Mouse (Mus musculus) hindlimb bud, embryonic 11.5 days (tissue): Measurements from ENCODE around the gene St6gal1.

Experiments
- DNase-seq: peaks from one replicate; pipeline ENCODE4 v3.0.0-alpha.2; 2012; ENCODE audit warnings: low read depth, low spot score; ENCODE audit errors: extremely low spot score

Gene St6gal1

DNA sequence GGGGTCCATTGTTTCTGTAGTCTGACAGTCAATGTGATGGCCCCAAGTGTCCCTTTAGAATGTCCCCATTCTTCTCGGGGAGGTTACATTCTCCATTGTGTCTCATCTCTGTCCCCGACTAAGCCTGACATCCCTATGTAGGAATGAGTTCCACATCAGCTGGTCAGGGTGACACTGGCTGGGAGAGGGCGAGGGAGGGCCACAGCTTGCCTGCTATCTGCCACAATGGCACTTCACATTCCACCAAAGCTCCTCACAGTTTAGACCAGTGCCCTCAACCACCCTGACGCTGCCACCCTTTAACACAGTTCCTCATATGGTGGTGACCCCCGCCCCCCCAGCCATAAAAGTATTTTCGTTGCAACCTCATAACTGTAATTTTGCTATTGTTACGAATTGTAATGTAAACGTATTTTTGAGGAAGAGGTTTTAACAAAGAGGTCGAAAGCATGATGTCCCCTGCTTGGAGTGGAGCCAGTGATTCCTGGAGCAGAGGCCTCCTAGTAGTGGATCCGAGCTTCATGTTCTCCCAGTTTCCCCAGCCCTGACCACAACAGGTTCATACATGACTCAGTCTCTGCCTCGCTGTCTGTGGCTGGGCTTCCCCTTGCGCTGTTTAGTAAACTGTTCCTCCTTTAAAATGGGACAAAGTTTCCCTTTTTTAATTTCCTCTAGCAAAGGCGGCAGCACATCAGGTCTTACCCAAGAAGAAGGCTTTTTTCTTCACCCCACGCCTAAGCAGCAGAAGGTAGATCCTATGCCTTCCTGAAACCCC lies 47.4 kb downstream of the St6gal1 start:
- DNase-seq, result no peak

DNA sequence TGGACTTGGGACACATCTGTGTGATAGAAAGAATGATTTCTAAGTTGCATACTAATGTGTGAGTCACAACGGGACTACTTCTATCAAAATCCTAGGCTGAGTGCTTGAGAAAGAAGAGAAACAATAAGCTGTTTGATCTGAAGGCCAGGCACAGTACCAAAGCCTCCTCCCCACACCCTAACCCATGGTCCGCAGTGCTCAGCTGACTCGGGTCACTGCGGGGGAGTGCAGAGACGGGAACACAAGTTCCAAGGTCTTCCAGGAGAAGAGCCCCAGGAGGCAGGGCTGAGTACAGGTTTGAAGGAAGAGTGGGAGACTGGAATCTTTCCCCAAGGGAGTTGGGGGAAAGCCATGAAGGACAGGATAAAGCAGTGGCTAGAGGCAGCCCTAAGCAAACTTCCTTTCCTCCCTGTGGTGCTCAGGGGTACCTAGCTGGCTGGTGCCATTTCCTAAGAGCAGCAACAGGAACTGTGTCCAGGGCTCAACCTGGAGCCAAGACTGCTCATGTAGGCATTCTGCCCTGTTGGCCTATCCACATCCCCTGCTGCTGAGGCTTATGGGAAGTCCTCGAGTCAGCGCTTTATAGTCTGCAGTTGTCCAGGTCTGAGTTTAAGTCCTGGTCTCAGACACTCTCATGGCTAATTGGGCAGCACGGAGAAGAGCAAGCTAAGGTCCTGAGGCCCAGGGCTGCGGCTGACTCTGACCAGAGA lies 48.1 kb downstream of the St6gal1 start:
- DNase-seq, result no peak

DNA sequence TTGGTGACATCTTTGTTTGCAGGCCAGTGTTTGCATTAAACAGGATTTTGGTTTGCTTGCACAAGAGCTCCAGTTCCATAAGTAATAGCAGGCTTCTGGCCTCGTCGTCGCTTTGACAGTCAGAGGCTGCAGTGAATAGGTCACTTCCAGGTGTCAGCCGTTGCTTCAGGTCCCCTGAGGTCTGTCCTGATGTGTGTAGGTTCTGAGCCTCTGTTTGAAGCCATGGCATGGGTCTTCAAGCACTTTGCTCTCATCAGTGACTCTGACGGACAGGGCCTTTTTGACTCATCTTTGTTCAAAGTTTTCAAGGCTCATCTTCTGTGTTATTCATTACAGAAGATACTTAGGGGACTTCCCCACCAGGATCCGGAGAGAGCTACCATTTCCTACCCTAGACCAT lies 49.5 kb downstream of the St6gal1 start:
- DNase-seq, result no peak

DNA sequence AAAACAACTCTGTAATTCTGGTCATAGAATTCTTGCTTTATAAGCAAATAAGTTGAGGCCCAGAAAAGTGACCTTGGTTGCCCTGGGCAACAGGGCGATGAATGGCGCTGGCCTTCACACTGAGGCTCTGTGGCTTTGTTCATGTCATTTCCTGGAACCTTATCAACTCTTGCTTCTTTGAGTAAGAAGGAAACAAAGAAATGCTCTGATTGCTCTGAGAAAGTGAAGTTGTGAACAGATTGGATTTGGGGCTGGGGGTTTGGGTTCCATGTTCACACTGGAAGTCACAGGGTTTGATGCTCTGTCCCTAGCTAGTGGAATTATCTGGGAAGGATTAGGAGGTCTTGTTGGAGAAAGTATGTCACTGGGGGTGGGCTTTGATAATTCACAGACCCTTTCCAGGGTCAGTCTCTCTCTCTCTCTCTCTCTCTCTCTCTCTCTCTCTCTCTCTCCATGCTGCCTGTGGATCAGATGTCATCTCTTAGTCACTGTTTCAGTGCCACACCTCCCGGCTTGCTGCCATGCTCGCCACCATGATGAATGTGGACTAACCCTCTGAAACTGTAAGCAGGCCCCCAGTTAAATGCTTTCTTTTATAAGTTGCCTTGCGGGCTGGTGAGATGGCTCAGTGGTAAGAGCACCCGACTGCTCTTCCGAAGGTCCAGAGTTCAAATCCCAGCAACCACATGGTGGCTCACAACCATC lies 50.2 kb downstream of the St6gal1 start:
- DNase-seq, result no peak

DNA sequence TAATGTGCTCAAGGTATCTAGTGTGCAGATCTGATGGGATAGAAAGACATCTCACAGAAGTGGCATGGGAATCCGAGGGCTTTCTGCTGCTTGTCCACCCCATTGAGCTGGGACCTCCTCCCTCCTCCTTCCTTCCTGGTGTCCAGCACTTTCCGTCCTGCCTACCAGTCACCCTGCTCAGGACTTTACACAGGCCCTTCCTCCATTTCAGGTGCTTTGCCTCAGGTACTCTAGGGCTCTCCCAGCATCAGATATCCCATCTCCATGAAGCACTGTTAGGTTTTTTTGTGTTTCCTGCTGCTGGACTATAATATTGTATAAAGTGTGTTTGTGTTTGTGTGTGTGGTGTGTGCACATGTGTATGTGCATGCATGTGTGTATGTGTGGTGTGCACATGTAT lies 51.1 kb downstream of the St6gal1 start:
- no peak for DNase-seq

DNA sequence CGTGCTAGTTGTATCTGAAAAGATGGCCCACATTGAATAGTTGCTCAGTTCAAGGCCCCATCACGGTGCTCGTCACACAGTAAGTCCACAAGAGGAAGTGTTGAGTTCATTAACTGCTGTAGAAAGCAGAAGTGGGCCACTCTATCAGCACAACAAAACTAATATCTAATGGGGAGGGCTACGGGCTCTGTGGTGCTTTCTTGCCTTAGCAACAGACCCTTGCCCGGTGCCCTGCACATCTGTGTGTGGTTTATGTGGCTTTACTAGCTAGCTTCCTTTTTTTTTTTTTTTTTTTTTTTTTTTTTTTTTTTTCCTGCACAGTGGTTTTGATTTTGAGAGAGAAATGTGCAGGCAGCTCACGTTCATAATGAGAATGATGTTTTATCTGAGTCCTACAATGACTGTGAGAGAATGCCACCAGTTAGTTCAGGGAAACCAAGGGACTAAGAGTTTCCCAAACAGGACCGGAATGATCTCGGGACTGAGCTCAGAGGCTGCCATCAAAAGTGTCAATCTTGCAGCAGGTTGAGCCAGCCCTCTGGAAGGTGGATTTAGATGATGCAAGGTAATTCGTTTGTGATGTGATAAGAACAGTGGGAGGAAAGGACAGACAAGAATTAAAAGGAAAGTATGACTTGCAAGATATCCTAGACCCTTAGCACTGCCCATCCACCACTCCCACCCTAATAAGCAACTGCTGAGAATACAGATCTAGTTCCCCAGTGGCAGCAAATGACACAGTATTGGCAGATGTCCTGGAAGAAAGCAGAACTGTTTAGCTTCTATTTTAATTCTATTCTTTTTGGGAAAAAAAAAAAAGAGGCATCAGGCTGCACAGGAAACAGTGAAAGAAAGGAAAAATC lies 55.6 kb downstream of the St6gal1 start:
- DNase-seq, result no peak

DNA sequence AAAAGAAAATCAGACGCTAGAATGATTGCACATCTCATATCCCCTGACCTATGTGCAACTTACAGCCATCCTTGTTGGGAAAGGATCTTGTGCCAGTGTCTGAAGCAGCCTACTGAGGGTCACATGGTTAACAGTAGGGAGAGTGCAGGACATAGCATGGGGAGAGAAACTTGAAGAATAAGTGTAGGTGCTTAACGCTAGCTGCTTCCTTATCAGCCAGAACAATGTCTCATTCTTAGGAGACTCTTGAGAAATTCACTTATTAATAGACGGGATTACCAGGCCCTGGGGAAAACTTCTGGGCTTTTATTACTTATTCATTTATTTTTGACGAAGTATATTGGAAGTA lies 56.2 kb downstream of the St6gal1 start:
- no peak for DNase-seq

DNA sequence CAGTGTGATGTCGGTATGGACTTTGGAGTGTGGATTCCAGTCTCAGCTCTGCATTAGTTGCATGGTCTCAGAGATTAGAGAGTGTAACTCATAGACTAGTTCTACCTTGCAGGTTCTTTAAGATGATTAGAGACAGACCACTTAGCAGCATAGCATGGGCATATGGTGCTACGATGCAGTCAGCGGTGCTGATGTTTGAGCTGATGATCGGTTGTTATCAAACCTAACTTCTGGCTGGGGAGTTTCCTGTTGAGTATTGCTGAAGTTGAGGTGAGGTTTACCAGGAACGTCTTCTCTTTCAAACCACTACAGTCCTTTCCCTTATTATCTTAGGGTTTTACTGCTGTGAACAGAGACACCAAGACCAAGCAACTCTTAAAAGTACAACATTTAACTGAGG lies 57.7 kb downstream of the St6gal1 start:
- DNase-seq, result no peak

DNA sequence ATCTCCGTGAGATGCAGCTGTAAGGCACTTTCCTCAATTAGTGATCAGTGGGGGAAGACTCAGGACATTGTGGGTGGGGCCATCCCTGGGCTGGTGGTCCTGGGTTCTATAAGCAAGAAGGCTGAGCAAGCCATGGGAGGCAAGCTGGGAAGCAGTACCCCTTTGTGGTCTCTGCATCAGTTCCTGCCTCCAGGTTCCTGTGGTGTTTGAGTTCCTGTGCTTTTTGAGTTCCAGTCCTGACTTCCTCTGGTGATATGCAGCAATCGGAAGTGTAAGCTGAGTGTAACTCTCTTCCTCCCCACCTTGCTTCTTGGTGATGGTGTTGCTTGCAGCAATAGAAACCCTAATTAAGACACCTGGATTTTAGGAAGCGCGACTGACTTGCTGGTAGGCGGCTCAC lies 58.4 kb downstream of the St6gal1 start:
- no peak for DNase-seq

DNA sequence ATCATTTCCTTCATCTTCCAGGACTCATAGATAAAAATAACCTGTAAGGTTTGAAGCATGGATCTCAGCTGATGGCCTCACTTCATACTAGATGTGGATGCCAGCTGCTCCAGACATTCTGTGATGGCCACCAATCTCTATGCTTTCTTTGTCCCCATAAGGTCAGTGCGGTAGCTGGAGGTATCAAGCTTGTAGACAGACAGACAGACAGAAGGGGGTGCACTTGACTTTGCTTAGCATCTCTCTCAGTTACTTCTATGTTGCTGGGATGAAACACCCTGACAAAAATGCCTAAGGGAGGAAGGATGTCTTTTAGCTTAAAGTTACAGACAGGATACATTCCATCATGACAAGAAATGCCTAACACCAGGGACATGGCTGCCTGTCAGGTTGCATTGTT lies 59.1 kb downstream of the St6gal1 start:
- DNase-seq, result no peak

DNA sequence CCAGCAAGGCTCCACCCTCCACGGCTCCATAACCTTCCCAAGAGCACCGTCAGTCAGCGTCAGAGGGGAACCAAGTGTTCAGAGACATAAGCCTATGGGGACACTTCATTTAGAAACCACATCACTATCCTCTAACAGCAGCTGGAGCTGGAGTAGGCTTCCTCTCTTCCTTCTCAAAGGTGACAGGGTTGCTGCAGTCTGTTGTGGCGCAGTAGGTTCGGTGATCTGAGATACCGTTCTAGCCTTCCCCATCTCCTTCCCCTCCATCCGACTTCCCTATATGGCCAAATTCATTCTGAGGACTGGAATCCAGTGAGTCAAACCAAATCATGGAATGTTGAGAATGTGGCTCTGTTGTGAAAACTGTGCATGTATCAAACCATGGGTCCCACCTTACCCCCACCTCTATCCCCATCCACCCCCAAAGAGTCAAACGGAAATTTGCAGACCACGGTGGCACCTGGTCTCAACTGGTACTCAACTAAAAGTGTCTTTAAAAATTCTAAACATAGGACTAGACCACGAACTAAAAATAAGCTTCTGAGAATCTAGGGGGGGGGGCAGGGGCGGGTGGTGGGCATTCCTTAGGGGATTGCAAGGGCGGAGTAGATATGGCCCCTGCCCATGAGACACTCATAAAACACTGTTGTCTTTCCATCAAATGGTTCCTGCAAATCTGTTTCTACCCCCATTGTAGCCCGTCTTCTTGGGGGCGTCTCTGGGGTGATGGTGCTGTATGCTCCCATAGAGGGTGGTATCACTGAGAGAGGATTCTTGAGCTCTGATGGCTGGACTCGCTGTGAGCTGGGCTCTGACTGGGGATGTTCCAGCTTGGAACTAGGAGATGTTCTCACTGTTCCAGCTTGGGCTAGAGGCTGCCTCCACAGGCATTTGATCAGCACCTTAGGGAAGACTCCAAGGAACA lies 60.2 kb downstream of the St6gal1 start:
- DNase-seq, result no peak

DNA sequence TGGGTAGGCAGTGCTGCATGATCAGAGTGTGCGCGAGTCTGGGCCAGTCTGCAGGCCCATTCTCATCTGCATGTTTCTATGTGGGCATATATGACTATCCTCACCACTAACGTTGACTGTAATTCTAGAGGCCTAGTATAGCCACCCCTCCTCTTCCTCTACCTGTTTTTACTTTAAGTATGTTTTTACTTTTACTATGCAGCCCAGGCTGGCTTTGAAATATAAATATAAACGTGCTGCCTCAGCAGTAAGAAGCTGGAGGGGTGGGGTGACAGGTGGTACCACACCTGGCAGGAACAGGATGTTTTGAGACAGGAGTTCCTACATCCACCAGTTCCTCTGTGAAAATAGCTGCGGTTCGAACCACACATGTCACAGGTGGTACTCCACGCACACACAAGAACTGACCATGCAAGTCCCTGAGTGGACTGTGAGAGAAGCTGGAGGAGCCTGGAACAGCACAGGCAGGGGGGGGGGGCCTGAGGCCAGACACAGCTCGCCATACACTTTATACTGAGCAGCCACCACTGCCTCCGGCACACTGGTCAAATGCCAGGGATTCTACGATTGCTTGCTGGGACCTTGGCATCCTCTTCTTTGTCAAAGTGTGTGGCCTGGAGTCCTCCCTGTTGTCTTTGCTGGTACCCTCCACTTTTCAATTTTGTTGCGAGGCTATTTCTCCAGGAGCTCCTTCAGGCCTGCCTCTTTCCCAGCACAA lies 62.0 kb downstream of the St6gal1 start:
- DNase-seq, result no peak

DNA sequence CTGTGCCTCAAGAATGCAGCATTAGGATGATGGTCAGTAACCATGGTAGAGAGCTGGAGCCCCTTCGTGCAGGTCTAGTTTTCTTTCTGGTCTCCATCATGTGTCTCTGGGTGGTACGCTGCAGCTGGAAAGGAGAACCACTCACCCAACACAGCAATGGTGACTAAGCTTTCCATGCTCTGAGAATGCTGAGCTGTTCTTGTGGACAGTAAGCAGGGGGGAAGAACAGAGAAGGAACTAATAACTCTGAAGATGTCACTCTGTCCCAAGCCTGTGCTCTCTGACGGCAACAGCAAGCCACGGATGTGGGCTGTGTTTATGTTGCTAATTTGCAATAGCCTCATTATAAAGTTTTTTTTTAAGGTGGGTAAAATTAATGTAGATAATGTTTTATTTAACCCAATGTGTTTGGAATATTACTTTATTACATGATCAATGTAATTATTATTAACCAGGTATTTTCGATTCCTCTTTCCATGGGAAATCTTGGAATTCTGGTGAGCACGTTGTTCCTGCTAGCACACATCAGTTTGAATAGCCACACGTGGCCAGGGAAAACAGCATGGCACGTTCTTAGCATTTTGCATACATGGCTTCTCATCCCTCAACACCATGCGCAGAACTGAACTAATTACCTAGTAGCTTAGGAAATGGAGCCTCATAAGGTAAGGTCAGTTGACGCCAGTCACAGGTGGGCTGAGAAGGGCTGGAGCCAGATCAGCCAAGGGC lies 62.9 kb downstream of the St6gal1 start:
- no peak for DNase-seq

DNA sequence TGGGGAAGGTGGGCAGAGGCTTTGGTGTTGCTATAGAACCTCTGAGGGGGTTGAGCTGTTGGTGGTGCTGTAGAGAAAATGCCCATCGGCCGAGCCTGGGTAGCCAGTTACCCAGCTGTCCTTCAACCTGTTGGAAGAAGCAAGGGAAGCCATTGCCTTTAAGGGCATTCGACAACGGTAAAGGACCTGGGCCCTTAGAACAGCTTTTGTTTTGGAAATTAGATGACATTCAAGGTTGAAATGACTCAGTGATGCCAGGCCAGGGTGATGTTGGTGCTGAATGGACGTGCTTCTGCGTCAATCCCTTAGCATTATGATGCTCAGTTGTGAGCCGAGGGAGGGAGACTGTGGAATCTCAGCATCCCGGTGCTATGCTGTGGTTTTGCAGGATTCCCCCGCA lies 63.6 kb downstream of the St6gal1 start:
- no peak for DNase-seq

DNA sequence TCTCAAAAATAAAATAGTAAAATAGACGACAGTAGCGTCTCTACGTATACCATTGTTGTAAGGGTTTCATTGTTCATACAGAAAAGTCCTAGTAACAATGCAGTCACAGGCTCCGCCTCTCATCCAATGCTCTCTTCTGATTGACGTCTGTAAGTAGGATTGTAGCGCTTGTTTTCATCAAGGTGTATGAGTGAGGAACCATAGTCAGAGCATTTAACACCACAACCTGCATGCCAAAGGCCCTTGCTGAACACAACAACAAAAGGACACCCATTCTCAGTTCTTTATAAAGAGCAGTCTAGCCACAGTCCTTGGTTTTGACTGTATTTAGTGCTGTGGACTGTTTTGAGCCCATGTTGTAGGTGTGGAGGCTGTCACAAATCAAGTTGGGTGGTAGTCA lies 64.9 kb downstream of the St6gal1 start:
- no peak for DNase-seq

DNA sequence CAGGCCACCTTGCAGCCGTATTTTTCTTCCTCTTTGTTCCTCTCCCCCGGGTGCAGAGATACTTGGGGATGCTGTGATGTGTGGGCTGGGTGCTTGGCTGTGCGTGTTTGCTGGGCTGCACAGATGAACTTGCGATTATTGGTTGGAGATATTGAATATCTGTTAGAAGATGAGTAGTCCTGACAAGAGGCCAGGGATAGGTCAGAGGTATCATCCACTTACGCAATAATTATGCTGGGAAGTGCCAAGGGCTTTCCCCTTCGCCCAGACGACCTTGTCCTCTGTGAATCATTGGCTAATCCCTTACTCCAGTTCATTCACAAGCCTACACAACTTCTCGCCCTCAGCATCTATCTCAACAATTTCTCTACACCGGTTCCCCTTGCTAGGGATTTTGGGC lies 65.6 kb downstream of the St6gal1 start:
- no peak for DNase-seq

DNA sequence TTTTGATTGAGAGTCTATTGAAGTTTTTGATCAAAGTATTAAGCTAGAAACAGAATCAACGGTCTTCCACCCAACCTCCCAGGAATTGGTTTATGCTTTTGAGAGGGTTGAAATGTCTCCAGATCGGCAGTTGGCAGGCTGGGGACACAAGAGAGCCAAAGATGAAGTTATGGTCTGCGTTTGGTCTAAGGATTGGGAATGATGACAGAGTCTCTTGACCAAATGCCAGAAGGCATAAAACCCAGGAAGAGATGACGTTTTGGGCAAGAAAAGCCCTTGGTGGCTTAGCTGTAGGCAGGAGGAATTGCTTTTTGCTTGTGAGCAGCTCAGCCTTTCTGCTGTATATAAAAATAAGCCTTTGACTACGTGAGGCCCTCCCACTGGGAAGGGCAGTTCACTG lies 67.0 kb downstream of the St6gal1 start:
- no peak for DNase-seq

DNA sequence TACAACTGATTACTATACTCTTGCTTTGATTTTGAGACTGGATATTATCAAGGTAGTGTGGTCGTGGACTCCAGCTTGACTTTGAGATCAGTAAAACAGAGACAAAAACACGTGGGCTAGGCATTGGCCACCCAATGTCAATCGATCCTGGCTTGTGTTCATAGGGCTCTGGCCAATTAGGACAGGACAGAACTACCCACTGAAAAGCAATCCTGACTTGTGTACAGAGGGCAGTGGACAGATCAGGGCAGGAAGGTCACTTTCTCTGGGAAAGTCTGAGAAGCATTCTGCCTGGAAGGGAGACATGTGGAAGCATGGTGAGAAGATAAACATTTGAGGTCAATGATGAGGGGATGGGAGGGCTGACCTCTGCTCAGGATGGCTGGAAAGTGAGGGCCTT lies 69.7 kb downstream of the St6gal1 start:
- DNase-seq, result no peak

DNA sequence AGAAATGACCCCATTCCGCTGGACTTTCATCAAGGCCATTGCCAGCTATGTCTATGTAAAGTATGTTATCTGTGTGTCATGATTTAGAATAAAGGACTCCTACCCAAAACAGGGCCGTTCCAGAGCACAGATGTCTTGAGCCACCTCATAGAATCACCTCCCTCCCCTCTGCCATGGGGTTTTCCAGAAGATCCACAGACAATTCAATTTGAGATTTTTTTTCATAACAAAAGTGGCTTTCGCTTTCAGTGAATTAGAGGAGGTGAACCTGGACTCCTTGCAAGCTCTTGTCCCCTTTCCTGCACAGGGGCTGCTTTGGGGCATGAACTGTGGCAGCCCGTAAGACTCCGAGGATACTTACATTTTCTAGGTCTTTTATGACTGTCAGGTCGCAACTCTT lies 70.2 kb downstream of the St6gal1 start:
- DNase-seq, result no peak
